Mouse (Mus musculus): ENCODE results near the gene Boll.
A peak's percentile ranks its signal among the peaks of the same experiment; 100 is the strongest.

Gene Boll

GRCm38 (mm10) chr1:55237643-55238161 is 125.6 kb downstream of the Boll start:
- DNase-seq (ENCODE audit: low spot score) = peak; percentile 31

DNA sequence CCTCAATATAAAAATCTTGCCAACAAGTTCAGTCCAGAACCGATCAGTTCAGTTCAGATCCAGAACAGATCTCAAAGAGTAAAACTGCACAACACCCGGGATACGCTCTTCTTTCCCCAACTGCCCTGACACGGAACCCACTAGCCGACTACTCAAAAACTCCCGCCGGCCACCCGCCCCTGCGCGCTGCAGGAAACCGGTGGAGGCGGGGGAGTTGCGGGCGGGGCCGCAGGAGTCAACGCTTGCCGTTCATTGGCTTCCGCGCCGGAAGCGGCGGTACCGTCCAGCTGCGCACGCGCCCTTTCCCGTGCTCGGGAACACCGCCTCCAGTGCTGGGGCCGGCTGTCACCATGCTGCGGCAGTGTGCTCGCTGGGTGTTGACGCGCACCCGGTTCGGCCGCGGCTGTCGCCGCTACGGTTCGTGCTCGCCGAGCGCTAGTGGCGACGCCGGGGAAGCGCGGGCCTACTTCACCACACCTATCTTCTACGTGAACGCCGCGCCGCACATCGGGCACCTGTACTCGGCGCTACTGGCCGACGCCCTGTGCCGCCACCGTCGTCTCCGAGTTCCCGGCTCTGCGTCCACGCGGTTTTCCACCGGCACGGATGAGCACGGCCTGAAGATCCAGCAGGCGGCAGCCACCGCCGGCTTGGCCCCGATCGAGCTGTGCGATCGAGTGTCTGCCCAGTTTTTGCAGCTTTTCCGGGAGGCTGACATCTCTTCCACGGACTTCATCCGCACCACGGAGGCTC is 126.2 kb downstream of the Boll start, which contains the start of gene Mars2:
Gene Mars2, plus strand, starts transcription at position 288 of the 753 bp plus-strand sequence.
- peak; percentile 98 for DNase-seq (ENCODE audit: low spot score)

DNA sequence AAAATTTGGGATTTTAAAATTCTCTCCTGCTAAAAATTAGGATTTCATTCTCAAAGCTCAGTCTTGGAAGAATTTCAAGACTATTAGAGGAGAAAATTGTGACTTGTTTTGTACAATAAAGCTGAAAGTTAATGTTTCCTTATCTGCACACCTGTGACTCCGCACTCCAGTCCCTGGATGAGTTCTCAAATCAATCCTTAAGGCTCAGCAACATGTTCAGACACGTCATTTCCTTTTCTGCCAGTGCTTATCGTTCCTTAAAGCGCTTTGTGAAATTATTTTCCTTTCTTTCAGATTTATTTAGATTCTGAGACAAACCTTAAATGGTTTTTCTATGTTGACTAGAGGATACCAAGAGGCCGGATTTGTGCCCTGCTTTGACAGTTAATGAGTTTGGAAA is 126.8 kb downstream of the Boll start:
- no peak for DNase-seq (ENCODE audit: low spot score)

DNA sequence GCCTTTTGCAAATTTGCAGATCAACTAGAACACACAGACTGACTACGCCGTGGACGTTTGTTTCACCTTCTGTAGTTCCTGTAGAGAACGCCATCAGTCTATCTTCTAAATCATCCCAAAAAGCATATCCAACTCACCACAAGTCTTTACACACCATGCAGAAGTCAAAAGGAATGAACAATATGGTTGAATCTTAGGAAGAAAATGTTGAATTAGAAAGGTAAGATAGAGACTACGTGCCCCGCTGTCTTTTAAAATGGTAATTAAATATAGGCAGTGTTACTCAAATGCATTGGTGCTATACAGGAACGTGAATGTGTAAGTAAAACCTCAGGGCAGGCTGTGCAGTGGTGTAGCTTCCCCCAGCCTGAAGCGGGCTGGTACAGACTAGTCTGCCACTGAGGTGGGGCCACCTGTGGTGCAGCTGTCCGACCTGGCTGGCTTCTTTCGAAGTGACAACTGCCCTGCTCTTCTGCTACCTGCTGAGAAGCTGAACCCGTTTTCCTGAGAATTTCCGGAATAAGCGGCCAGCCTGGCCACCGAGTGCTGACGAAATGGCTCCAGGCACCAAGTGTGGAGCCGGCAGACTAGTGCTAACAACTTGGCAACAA is 128.3 kb downstream of the Boll start:
- DNase-seq (ENCODE audit: low spot score) = no peak

GRCm38 (mm10) chr1:55228256-55228884 is 134.9 kb downstream of the Boll start:
- no peak for DNase-seq (ENCODE audit: low spot score)

DNA sequence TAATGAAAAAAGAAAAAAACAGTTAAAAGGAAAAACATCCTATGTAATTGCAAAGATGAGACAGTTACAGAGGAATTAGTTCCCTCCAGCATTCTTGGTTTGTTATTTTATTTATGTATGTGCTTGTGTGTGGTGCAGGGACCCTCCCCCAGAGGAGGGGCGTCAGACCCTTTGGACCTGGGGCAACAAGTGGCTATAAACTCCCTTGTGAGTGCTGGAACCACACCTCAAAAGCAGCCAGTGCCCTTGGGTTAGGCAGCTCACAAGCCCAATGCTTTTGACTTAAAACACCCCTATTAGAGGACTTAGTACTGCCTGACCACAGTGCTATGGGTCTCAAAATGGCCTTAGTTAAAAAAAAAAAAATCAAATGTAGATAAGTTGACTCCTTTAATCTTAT is 135.9 kb downstream of the Boll start:
- DNase-seq (ENCODE audit: low spot score) = no peak

DNA sequence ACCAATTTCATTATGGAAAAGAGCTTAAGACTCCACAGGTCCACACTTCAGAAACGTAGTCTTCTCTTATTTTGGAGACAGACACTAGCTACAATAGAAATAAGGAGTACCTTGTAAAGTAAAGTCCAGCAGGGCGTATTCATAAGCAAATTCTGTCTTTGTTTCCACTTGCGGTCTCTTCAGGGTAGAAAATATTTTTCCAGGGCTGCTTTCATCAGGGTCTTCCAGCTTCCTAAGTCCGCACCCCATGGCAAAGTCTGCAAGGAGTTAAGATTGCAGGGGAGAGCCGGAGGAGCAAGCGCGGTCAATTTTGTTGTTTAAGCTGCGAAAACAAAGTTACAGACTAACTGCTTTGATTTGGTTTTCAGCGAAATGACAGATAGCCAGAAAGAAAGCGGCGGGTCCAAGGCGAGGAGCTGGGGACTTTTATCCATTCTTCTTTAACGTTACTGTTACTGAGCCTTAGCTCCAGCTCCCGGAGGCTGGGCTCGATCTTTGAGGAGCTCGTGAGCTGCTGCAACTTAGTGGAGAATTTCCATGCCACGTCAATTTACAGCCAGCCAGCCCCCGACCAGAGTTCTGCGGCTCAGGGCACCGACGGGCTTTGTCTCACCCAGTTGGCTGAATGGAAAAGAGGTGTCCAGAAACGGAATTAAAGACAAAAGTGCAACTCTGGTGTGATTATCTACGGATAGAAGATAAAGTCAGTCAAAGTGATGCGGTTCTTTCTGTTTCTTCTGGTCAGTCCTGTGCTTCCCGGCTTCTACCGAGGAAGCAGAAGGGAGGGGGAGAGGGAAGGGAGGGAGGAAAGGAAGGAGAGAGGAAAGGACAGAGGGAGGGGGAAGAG is 137.0 kb downstream of the Boll start, which contains the start of gene Rftn2:
Gene Rftn2, minus strand, starts transcription at position 772 of the 847 bp plus-strand sequence.
- DNase-seq (ENCODE audit: low spot score) = peak; percentile 73

DNA sequence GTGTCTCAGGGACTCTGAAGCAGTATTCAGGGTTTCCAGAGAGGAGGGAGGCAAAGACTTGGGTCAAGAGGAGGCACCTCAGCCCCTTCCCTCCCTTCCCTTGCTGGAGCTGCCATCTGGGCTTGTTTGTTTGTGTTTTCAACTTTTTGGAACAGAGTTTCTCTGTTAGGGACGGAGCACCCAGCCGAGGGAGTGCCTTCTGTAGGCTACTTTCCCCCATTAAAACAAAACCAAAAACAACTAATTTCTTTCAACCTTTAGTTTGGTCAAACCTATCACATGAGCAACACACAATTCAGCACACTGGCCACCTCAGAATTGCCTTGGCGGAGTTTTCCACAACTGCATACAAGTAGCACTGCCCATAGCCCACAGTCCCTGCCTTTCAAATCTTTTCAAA is 137.9 kb downstream of the Boll start:
- no peak for DNase-seq (ENCODE audit: low spot score)

DNA sequence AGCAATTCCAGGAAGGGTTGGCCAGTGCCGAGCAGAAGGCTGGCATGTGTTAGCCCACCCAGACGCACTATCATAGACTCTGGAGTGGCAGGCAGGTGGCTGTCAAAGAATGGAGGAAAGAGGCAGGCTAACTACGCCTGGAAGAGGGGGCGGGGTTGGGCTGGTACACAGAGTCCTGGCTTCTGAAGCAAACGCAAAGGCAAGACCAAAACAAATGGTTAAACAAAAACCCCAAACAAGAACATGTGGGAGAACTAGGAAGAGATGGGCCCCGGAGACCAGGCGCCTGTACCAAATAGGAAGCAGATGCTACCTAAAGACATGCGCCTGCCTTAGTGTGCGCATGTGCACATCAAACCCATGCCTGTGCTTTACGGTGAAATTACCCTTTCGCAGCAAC is 139.2 kb downstream of the Boll start:
- no peak for DNase-seq (ENCODE audit: low spot score)

DNA sequence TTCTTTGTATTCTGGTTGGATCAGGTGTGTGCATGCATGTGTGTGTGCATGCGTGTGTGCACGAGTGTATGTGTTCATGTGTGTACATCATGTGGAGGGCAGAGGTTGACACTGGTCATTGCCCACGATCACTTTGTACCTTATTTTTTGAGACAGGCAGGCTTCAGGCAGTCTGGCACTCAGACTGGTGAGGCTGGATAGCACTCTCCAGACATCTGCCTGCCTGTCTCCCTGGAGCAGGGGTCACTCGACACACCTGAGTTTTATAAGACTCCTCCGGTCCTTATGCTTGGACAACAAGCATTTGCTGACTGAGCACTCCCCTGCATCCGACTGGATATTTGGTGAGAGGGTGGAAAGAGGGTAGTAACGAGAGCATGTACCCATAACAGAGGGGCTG is 140.2 kb downstream of the Boll start:
- DNase-seq (ENCODE audit: low spot score) = no peak

DNA sequence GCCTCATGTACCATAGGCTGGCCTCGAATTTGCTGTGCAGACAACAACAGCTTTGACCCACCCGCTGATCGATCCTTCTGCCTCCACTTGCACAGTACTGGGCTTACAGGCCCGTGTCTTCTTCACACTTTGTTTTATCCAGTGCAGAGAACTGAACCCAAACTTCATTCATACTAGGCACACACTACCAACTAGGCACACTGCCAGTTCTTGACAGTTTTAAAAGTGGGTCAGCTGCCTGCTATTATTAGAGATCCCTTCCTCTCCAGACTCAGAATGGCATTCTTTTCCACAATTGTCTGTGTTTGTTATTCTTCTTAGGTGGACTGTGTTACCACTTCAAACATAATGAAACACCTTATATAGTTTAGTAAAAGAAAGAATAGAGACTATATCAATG is 141.9 kb downstream of the Boll start:
- DNase-seq (ENCODE audit: low spot score) = no peak

GRCm38 (mm10) chr1:55217191-55217590 is 146.1 kb downstream of the Boll start:
- DNase-seq (ENCODE audit: low spot score) = no peak

DNA sequence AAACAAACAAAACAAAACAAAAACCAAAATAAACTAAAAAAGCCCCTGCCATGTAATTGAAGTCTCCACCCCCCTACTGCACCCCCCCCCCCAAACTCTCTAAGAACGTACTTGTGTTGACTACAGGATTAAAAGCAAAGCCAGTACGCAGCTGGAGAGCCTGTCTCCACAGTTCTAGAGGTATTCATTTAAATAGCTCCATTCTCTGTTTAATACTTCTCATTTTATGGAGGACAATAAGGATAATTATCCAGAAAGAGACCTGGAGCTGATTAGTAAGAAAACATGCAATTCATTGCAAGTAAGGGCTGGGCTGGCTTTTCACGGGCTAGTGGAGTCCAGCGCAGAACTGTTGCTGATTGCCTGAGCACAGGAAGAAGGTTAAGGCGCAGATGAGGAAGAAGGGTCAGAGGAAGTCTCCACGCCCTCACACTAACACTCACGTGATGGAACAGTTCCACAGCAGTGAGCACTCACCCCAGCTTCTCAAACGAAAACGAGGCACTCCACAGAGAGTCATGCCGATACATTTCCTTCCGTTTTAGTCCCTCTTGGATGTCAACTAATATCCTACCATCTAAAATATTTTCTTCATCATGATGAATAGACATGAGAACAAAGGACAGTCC is 148.0 kb downstream of the Boll start:
- no peak for DNase-seq (ENCODE audit: low spot score)

- DNase-seq (ENCODE audit: low spot score) = no peak
Measured at GRCm38 (mm10) chr1:55213936-55214335, 149.3 kb downstream of the Boll start.

DNA sequence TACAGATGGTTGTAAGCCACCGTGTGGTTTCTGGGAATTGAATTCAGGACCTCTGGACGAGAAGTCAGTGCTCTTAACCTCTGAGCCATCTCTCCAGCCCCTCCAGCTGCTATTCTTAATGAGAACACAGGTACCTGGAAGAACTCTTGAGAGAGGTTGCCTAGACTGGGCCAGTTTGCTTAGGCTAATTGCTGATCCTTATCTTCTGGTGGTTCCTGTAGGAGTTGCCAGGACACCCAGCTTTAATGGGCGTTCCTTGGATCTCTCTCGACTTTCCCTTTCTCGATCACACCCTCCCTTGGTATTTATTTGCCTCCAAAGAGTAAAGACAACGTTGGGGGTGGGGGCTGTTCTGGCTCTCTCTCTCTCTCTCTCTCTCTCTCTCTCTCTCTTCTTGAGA is 149.8 kb downstream of the Boll start:
- no peak for DNase-seq (ENCODE audit: low spot score)

DNA sequence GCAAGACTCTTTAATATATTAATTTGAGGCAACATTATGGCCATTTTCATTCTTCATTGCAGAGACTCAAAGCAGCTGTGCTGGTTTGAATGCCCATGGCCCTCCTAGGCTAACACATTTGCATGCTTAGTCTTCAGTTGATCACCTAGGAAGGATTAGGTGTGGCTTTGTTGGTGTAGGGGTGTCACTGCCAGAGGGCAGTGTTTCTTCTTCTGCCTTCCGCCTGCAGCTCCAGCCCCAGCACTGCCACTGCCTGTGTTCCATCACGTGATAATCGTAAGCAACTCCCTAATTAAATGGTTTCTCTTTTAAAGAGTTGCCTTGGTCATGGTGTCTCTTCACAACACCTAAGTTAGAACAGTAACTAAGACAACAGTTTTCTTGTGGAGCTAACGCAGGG is 150.5 kb downstream of the Boll start:
- DNase-seq (ENCODE audit: low spot score) = no peak

DNA sequence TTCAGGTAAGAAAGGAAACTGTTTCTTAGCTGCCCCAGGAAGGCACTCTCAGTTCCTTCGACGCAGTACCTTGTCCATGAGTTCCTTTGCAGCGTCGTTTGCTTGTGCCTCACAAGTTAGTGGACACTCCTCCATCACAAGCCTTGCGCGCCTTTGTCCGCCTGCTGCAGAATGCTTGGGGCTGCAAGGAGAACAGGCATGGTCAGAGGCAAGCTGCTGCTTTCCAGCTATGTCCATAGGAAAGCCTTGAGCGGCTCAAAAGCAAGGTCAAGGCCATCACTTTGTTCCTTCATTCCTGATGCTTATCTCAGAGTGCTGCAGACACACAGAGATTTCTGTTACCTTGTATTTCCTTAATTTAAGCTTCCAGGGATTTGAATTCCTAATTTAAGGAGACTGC is 152.2 kb downstream of the Boll start:
- no peak for DNase-seq (ENCODE audit: low spot score)

GRCm38 (mm10) chr1:55210202-55210965 is 152.9 kb downstream of the Boll start:
- peak; percentile 58 for DNase-seq (ENCODE audit: low spot score)

GRCm38 (mm10) chr1:55208500-55209140 is 154.6 kb downstream of the Boll start:
- no peak for DNase-seq (ENCODE audit: low spot score)

DNA sequence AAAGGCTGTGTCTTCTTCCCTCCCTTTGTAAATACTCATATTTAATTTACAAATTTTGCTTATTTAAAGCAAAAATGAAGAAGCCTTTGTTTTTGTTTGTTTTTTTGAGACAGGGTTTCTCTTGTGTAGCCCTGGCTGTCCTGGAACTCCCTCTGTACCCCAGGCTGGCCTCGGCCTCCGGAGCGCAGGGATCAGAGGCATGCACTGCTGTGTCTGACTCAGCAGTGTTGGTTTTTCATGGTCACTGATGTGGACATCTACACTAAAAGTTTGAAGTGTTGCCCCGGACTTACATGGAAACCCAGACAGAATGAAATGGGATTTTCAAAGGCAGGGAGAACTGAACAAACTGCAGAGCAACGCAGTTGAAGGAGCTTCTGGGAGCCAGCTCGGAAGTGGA is 155.7 kb downstream of the Boll start:
- DNase-seq (ENCODE audit: low spot score) = no peak
